Mouse (Mus musculus): ENCODE measurements at regions not wholly inside any gene's neighbourhood (a gene's known extent, or its start where the extent isn't known, plus 50 kb on each side); places are given as distances from the start of the nearest gene placed in this dataset.

GRCm38 (mm10) chr1:92329491-92329890 is 134.0 kb upstream of the Hdac4 start:
- no peak for ATAC-seq
- WGBS = 63% methylated on average over 7 of the region's 7 CpGs
- no peak overlapping the region for H3K27ac ChIP-seq (ENCODE audit: low read length)
- no peak overlapping the region for H3K4me3 ChIP-seq (ENCODE audit: low read length)
- H3K27me3 ChIP-seq (replicated peaks; ENCODE audit: control insufficient read depth, insufficient read depth, low read length) = no peaks in the 10 kb centered on the region; the same call in 1 of the 2 replicates
- no peaks in the 10 kb centered on the region for H3K4me1 ChIP-seq (ENCODE audit: control insufficient read depth, insufficient read depth, low read length)
- no peak overlapping the region for H3K4me2 ChIP-seq (ENCODE audit: low read depth, low read length)
- no peak overlapping the region for H3K9ac ChIP-seq (ENCODE audit: low read depth, low read length)
- H3K36me3 ChIP-seq (ENCODE audit: control insufficient read depth, insufficient read depth, low read length) = no peaks in the 10 kb centered on the region
- no peaks in the 10 kb centered on the region for H3K9me3 ChIP-seq (ENCODE audit: control insufficient read depth, low read length)

- no peak for ATAC-seq
- no peaks in the 10 kb centered on the region for H3K36me3 ChIP-seq (ENCODE audit: control insufficient read depth, insufficient read depth, low read length)
- no peak overlapping the region for H3K4me3 ChIP-seq (ENCODE audit: low read length)
- H3K9me3 ChIP-seq (ENCODE audit: control insufficient read depth, low read length) = no peaks in the 10 kb centered on the region
- no peaks in the 10 kb centered on the region for H3K4me1 ChIP-seq (ENCODE audit: control insufficient read depth, insufficient read depth, low read length)
- 85% methylated on average over 6 of the region's 6 CpGs for WGBS
- H3K27ac ChIP-seq (ENCODE audit: low read length) = no peak overlapping the region
- H3K27me3 ChIP-seq (replicated peaks; ENCODE audit: control insufficient read depth, insufficient read depth, low read length) = no peaks in the 10 kb centered on the region; the same call in 1 of the 2 replicates
- H3K9ac ChIP-seq (ENCODE audit: low read depth, low read length) = no peak overlapping the region
- H3K4me2 ChIP-seq (ENCODE audit: low read depth, low read length) = no peak overlapping the region
Observed at GRCm38 (mm10) chr1:92327141-92327540, 131.6 kb upstream of the Hdac4 start.

GRCm38 (mm10) chr1:92325281-92325680 is 129.8 kb upstream of the Hdac4 start:
- Histone ChIP-seq H3K36me3 (ENCODE audit: control insufficient read depth, insufficient read depth, low read length) (no peaks in the 10 kb centered on the region), H3K4me1 (ENCODE audit: control insufficient read depth, insufficient read depth, low read length) (no peaks in the 10 kb centered on the region), H3K9me3 (ENCODE audit: control insufficient read depth, low read length) (no peaks in the 10 kb centered on the region), H3K4me2 (ENCODE audit: low read depth, low read length) (no peak overlapping the region), H3K4me3 (ENCODE audit: low read length) (no peak overlapping the region), H3K27ac (ENCODE audit: low read length) (no peak overlapping the region), H3K9ac (ENCODE audit: low read depth, low read length) (no peak overlapping the region), H3K27me3 (replicated peaks; ENCODE audit: control insufficient read depth, insufficient read depth, low read length) (no peaks in the 10 kb centered on the region)
- ATAC-seq = peak; percentile 60; the same call in 1 of the 2 replicates
- WGBS = 80% methylated on average over 7 of the region's 7 CpGs

GRCm38 (mm10) chr1:92324091-92324950 is 128.8 kb upstream of the Hdac4 start:
- Histone ChIP-seq H3K4me2 (ENCODE audit: low read depth, low read length) (no peak overlapping the region), H3K9ac (ENCODE audit: low read depth, low read length) (no peak overlapping the region), H3K36me3 (ENCODE audit: control insufficient read depth, insufficient read depth, low read length) (no peaks in the 10 kb centered on the region), H3K9me3 (ENCODE audit: control insufficient read depth, low read length) (no peaks in the 10 kb centered on the region), H3K4me3 (ENCODE audit: low read length) (no peak overlapping the region), H3K27me3 (replicated peaks; ENCODE audit: control insufficient read depth, insufficient read depth, low read length) (no peaks in the 10 kb centered on the region), H3K4me1 (ENCODE audit: control insufficient read depth, insufficient read depth, low read length) (no peaks in the 10 kb centered on the region), H3K27ac (ENCODE audit: low read length) (no peak overlapping the region)
- no peak for ATAC-seq
- WGBS = 72% methylated on average over 14 of the region's 14 CpGs

GRCm38 (mm10) chr1:92317131-92317530 is 121.6 kb upstream of the Hdac4 start:
- H3K36me3 ChIP-seq (ENCODE audit: control insufficient read depth, insufficient read depth, low read length) = no peaks in the 10 kb centered on the region
- H3K27me3 ChIP-seq (replicated peaks; ENCODE audit: control insufficient read depth, insufficient read depth, low read length) = no peaks in the 10 kb centered on the region; the same call in 1 of the 2 replicates
- WGBS = 80% methylated on average over 4 of the region's 4 CpGs
- no peak overlapping the region for H3K9ac ChIP-seq (ENCODE audit: low read depth, low read length)
- H3K4me2 ChIP-seq (ENCODE audit: low read depth, low read length) = no peak overlapping the region
- no peak overlapping the region for H3K4me3 ChIP-seq (ENCODE audit: low read length)
- H3K4me1 ChIP-seq (ENCODE audit: control insufficient read depth, insufficient read depth, low read length) = peaks cover 10% of the 10 kb centered on the region; the same call in 1 of the 2 replicates
- peak; percentile 82 for ATAC-seq
- H3K27ac ChIP-seq (ENCODE audit: low read length) = no peak overlapping the region
- no peaks in the 10 kb centered on the region for H3K9me3 ChIP-seq (ENCODE audit: control insufficient read depth, low read length)

- H3K27me3 ChIP-seq (replicated peaks; ENCODE audit: control insufficient read depth, insufficient read depth, low read length) = no peaks in the 10 kb centered on the region; the same call in 1 of the 2 replicates
- no peak overlapping the region for H3K4me3 ChIP-seq (ENCODE audit: low read length)
- H3K27ac ChIP-seq (ENCODE audit: low read length) = no peak overlapping the region
- H3K4me2 ChIP-seq (ENCODE audit: low read depth, low read length) = 0 out of 2 replicates have a peak overlapping the region, but pooled peaks have one; percentile 9
- peaks cover 10% of the 10 kb centered on the region; the same call in 1 of the 2 replicates for H3K4me1 ChIP-seq (ENCODE audit: control insufficient read depth, insufficient read depth, low read length)
- 15% methylated on average over 10 of the region's 10 CpGs for WGBS
- no peak overlapping the region for H3K9ac ChIP-seq (ENCODE audit: low read depth, low read length)
- peak; percentile 36; the same call in 1 of the 2 replicates for ATAC-seq
- no peaks in the 10 kb centered on the region for H3K9me3 ChIP-seq (ENCODE audit: control insufficient read depth, low read length)
- no peaks in the 10 kb centered on the region for H3K36me3 ChIP-seq (ENCODE audit: control insufficient read depth, insufficient read depth, low read length)
Observed at GRCm38 (mm10) chr1:92316191-92316723, 120.8 kb upstream of the Hdac4 start.

- Histone ChIP-seq H3K36me3 (ENCODE audit: control insufficient read depth, insufficient read depth, low read length) (no peaks in the 10 kb centered on the region), H3K9ac (ENCODE audit: low read depth, low read length) (no peak overlapping the region), H3K27ac (ENCODE audit: low read length) (no peak overlapping the region), H3K4me1 (ENCODE audit: control insufficient read depth, insufficient read depth, low read length) (peaks cover 10% of the 10 kb centered on the region; the same call in 1 of the 2 replicates), H3K4me3 (ENCODE audit: low read length) (no peak overlapping the region), H3K4me2 (ENCODE audit: low read depth, low read length) (no peak overlapping the region), H3K9me3 (ENCODE audit: control insufficient read depth, low read length) (no peaks in the 10 kb centered on the region), H3K27me3 (replicated peaks; ENCODE audit: control insufficient read depth, insufficient read depth, low read length) (no peaks in the 10 kb centered on the region; the same call in 1 of the 2 replicates)
- 70% methylated on average over 16 of the region's 16 CpGs for WGBS
- no peak for ATAC-seq
Observed at GRCm38 (mm10) chr1:92313001-92313597, 117.6 kb upstream of the Hdac4 start.

- WGBS = 81% methylated on average over 2 of the region's 2 CpGs
Observed at GRCm38 (mm10) chr1:92309883-92310282, 114.4 kb upstream of the Hdac4 start.

GRCm38 (mm10) chr1:92309381-92309780 is 113.9 kb upstream of the Hdac4 start:
- no peaks in the 10 kb centered on the region for H3K9me3 ChIP-seq (ENCODE audit: control insufficient read depth, low read length)
- WGBS = 86% methylated on average over 6 of the region's 6 CpGs
- no peak overlapping the region for H3K4me3 ChIP-seq (ENCODE audit: low read length)
- H3K27me3 ChIP-seq (replicated peaks; ENCODE audit: control insufficient read depth, insufficient read depth, low read length) = no peaks in the 10 kb centered on the region
- no peak overlapping the region for H3K9ac ChIP-seq (ENCODE audit: low read depth, low read length)
- no peaks in the 10 kb centered on the region for H3K36me3 ChIP-seq (ENCODE audit: control insufficient read depth, insufficient read depth, low read length)
- no peak for ATAC-seq
- no peaks in the 10 kb centered on the region for H3K4me1 ChIP-seq (ENCODE audit: control insufficient read depth, insufficient read depth, low read length)
- no peak overlapping the region for H3K4me2 ChIP-seq (ENCODE audit: low read depth, low read length)
- no peak overlapping the region for H3K27ac ChIP-seq (ENCODE audit: low read length)

More at GRCm38 (mm10) chr1:92309883-92310282, 114.4 kb upstream of the Hdac4 start:
- Histone ChIP-seq H3K27ac (ENCODE audit: low read length) (no peak overlapping the region), H3K36me3 (ENCODE audit: control insufficient read depth, insufficient read depth, low read length) (no peaks in the 10 kb centered on the region), H3K27me3 (replicated peaks; ENCODE audit: control insufficient read depth, insufficient read depth, low read length) (no peaks in the 10 kb centered on the region), H3K9me3 (ENCODE audit: control insufficient read depth, low read length) (no peaks in the 10 kb centered on the region), H3K9ac (ENCODE audit: low read depth, low read length) (no peak overlapping the region), H3K4me2 (ENCODE audit: low read depth, low read length) (no peak overlapping the region), H3K4me1 (ENCODE audit: control insufficient read depth, insufficient read depth, low read length) (no peaks in the 10 kb centered on the region), H3K4me3 (ENCODE audit: low read length) (no peak overlapping the region)
- ATAC-seq = no peak
